Mouse (Mus musculus): ENCODE results near the gene Tgfbr3. TPM values are rescaled to one million over a fixed set of nuclear protein-coding genes. Genes with fewer than 3 reads are reported as not detected.

Tgfbr3 gene
- polyA plus RNA-seq, 1 experiment from 2014 or later: 7.1 TPM

GRCm38 (mm10) chr5:107142791-107143190 is 146.6 kb downstream of the Tgfbr3 start:
- Histone ChIP-seq H3K27me3 (no peaks in the 10 kb centered on the region), H3K27ac (peak overlapping the region; percentile 79), H3K4me2 (peak overlapping the region; percentile 52), H3K4me1 (replicated peaks) (peaks cover 59% of the 10 kb centered on the region), H3K9me3 (replicated peaks) (no peaks in the 10 kb centered on the region), H3K9ac (0 out of 2 replicates have a peak overlapping the region, but pooled peaks have one; percentile 0), H3K36me3 (peaks cover 21% of the 10 kb centered on the region), H3K4me3 (replicated peaks) (no peak overlapping the region)
- ATAC-seq (ENCODE audit: low read depth) (peak; percentile 89), DNase-seq (peak; percentile 41)
- WGBS (ENCODE audit: insufficient replicate concordance): 16% methylated on average over 5 of the region's 5 CpGs

GRCm38 (mm10) chr5:107141375-107141774 is 148.1 kb downstream of the Tgfbr3 start:
- H3K9me3 ChIP-seq (replicated peaks): no peaks in the 10 kb centered on the region
- WGBS (ENCODE audit: insufficient replicate concordance): 61% methylated on average over 5 of the region's 5 CpGs

GRCm38 (mm10) chr5:107139800-107140651 is 149.4 kb downstream of the Tgfbr3 start:
- no peak for DNase-seq
- no peak overlapping the region for H3K9ac ChIP-seq
- H3K4me3 ChIP-seq (replicated peaks): no peak overlapping the region
- H3K4me2 ChIP-seq: no peak overlapping the region
- peaks cover 34% of the 10 kb centered on the region for H3K36me3 ChIP-seq
- no peak overlapping the region for H3K27ac ChIP-seq
- no peak for ATAC-seq (ENCODE audit: low read depth)
- no peaks in the 10 kb centered on the region for H3K9me3 ChIP-seq (replicated peaks)
- H3K27me3 ChIP-seq: no peaks in the 10 kb centered on the region
- 77% methylated on average over 11 of the region's 11 CpGs for WGBS (ENCODE audit: insufficient replicate concordance)
- peaks cover 48% of the 10 kb centered on the region for H3K4me1 ChIP-seq (replicated peaks)

More at GRCm38 (mm10) chr5:107141375-107141774, 148.1 kb downstream of the Tgfbr3 start:
- Histone ChIP-seq H3K27ac (peak overlapping the region; percentile 79; the same call in 1 of the 2 replicates), H3K4me3 (replicated peaks) (no peak overlapping the region), H3K4me2 (peak overlapping the region; percentile 52; the same call in 1 of the 2 replicates), H3K27me3 (no peaks in the 10 kb centered on the region), H3K9ac (no peak overlapping the region), H3K36me3 (peaks cover 31% of the 10 kb centered on the region), H3K4me1 (replicated peaks) (peaks cover 59% of the 10 kb centered on the region)
- DNase-seq (peak; percentile 3), ATAC-seq (ENCODE audit: low read depth) (peak; percentile 63)

- H3K4me1 ChIP-seq (replicated peaks): no peaks in the 10 kb centered on the region
- no peak overlapping the region for H3K9ac ChIP-seq
- 73% methylated on average over 2 of the region's 2 CpGs for WGBS (ENCODE audit: insufficient replicate concordance)
- no peak overlapping the region for H3K27ac ChIP-seq
- H3K4me3 ChIP-seq (replicated peaks): no peak overlapping the region
- ATAC-seq (ENCODE audit: low read depth): no peak
- H3K27me3 ChIP-seq: no peaks in the 10 kb centered on the region
- no peak overlapping the region for H3K4me2 ChIP-seq
- no peaks in the 10 kb centered on the region for H3K9me3 ChIP-seq (replicated peaks)
- DNase-seq: no peak
- H3K36me3 ChIP-seq: peaks cover 46% of the 10 kb centered on the region
Measured at GRCm38 (mm10) chr5:107133336-107133735, 156.1 kb downstream of the Tgfbr3 start.

GRCm38 (mm10) chr5:107132231-107132630 is 157.2 kb downstream of the Tgfbr3 start:
- no peak for DNase-seq
- Histone ChIP-seq H3K9me3 (replicated peaks) (no peaks in the 10 kb centered on the region), H3K4me1 (replicated peaks) (no peaks in the 10 kb centered on the region), H3K27ac (no peak overlapping the region), H3K27me3 (no peaks in the 10 kb centered on the region), H3K9ac (no peak overlapping the region), H3K36me3 (peaks cover 39% of the 10 kb centered on the region), H3K4me2 (no peak overlapping the region), H3K4me3 (replicated peaks) (no peak overlapping the region)
- ATAC-seq (ENCODE audit: low read depth): no peak
- whole genome bisulfite sequencing (ENCODE audit: insufficient replicate concordance): 60% methylated on average over 8 of the region's 8 CpGs

GRCm38 (mm10) chr5:107129304-107129703 is 160.1 kb downstream of the Tgfbr3 start:
- Histone ChIP-seq H3K36me3 (peaks cover 26% of the 10 kb centered on the region), H3K4me1 (replicated peaks) (peaks cover 3% of the 10 kb centered on the region; the same call in 1 of the 2 replicates), H3K4me2 (no peak overlapping the region), H3K27ac (no peak overlapping the region), H3K9me3 (replicated peaks) (no peaks in the 10 kb centered on the region), H3K9ac (no peak overlapping the region), H3K4me3 (replicated peaks) (no peak overlapping the region), H3K27me3 (no peaks in the 10 kb centered on the region)
- 73% methylated on average over 5 of the region's 5 CpGs for WGBS (ENCODE audit: insufficient replicate concordance)
- DNase-seq (no peak), ATAC-seq (ENCODE audit: low read depth) (no peak)

GRCm38 (mm10) chr5:107126561-107126960 is 162.9 kb downstream of the Tgfbr3 start:
- no peak overlapping the region for H3K4me3 ChIP-seq (replicated peaks)
- no peak overlapping the region for H3K4me2 ChIP-seq
- no peak for DNase-seq
- 79% methylated on average over 7 of the region's 7 CpGs for WGBS (ENCODE audit: insufficient replicate concordance)
- ATAC-seq (ENCODE audit: low read depth): no peak
- H3K9ac ChIP-seq: no peak overlapping the region
- H3K9me3 ChIP-seq (replicated peaks): no peaks in the 10 kb centered on the region
- H3K4me1 ChIP-seq (replicated peaks): peaks cover 19% of the 10 kb centered on the region
- no peak overlapping the region for H3K27ac ChIP-seq
- peaks cover 16% of the 10 kb centered on the region for H3K36me3 ChIP-seq
- H3K27me3 ChIP-seq: no peaks in the 10 kb centered on the region

GRCm38 (mm10) chr5:107125131-107125530 is 164.3 kb downstream of the Tgfbr3 start:
- H3K4me2 ChIP-seq: no peak overlapping the region
- H3K27ac ChIP-seq: no peak overlapping the region
- no peaks in the 10 kb centered on the region for H3K27me3 ChIP-seq
- WGBS (ENCODE audit: insufficient replicate concordance): 80% methylated on average over 6 of the region's 6 CpGs
- DNase-seq (no peak), ATAC-seq (ENCODE audit: low read depth) (no peak)
- H3K9me3 ChIP-seq (replicated peaks): no peaks in the 10 kb centered on the region
- H3K4me1 ChIP-seq (replicated peaks): peaks cover 30% of the 10 kb centered on the region
- peaks cover 16% of the 10 kb centered on the region for H3K36me3 ChIP-seq
- no peak overlapping the region for H3K4me3 ChIP-seq (replicated peaks)
- no peak overlapping the region for H3K9ac ChIP-seq

GRCm38 (mm10) chr5:107124531-107124930 is 164.9 kb downstream of the Tgfbr3 start:
- Histone ChIP-seq H3K4me2 (no peak overlapping the region), H3K27ac (no peak overlapping the region), H3K27me3 (no peaks in the 10 kb centered on the region), H3K9ac (no peak overlapping the region), H3K9me3 (replicated peaks) (no peaks in the 10 kb centered on the region), H3K4me1 (replicated peaks) (peaks cover 30% of the 10 kb centered on the region), H3K4me3 (replicated peaks) (no peak overlapping the region), H3K36me3 (peaks cover 12% of the 10 kb centered on the region)
- no peak for ATAC-seq (ENCODE audit: low read depth)
- no peak for DNase-seq
- WGBS (ENCODE audit: insufficient replicate concordance): 80% methylated on average over 7 of the region's 7 CpGs

GRCm38 (mm10) chr5:107122622-107123021 is 166.8 kb downstream of the Tgfbr3 start:
- DNase-seq (no peak), ATAC-seq (ENCODE audit: low read depth) (no peak)
- Histone ChIP-seq H3K4me2 (no peak overlapping the region), H3K4me1 (replicated peaks) (peaks cover 30% of the 10 kb centered on the region), H3K27me3 (no peaks in the 10 kb centered on the region), H3K4me3 (replicated peaks) (no peak overlapping the region), H3K9me3 (replicated peaks) (no peaks in the 10 kb centered on the region), H3K9ac (no peak overlapping the region), H3K27ac (no peak overlapping the region), H3K36me3 (peaks cover 2% of the 10 kb centered on the region; the same call in 1 of the 2 replicates)
- WGBS (ENCODE audit: insufficient replicate concordance): 86% methylated on average over 4 of the region's 4 CpGs

- DNase-seq (no peak), ATAC-seq (ENCODE audit: low read depth) (no peak)
- Histone ChIP-seq H3K9ac (no peak overlapping the region), H3K27me3 (no peaks in the 10 kb centered on the region), H3K4me2 (no peak overlapping the region), H3K4me3 (replicated peaks) (no peak overlapping the region), H3K27ac (peak overlapping the region; percentile 15), H3K4me1 (replicated peaks) (peaks cover 30% of the 10 kb centered on the region), H3K36me3 (peaks cover 12% of the 10 kb centered on the region; the same call in 1 of the 2 replicates), H3K9me3 (replicated peaks) (no peaks in the 10 kb centered on the region)
- 36% methylated on average over 10 of the region's 10 CpGs for WGBS (ENCODE audit: insufficient replicate concordance)
Measured at GRCm38 (mm10) chr5:107121086-107121485, 168.3 kb downstream of the Tgfbr3 start.

Measured in liver, embryonic 13.5 days (tissue).